Mouse (Mus musculus) ES-Bruce4 (cell line): ENCODE data around the gene Birc6.

Source experiments
- CTCF ChIP-seq: IDR thresholded peaks from one replicate; pipeline ENCODE4 v1.8.1; 2011; ENCODE audit warnings: low read depth, low read length
- EP300 ChIP-seq: IDR thresholded peaks from 2 replicates; pipeline ENCODE4 v1.6.1; 2011; ENCODE audit warnings: low read depth, low read length; ENCODE audit not compliant: insufficient read depth
- POLR2A ChIP-seq: IDR thresholded peaks from one replicate; pipeline ENCODE4 v1.8.1; 2011; ENCODE audit warnings: low read length; ENCODE audit not compliant: insufficient read depth

DNA sequence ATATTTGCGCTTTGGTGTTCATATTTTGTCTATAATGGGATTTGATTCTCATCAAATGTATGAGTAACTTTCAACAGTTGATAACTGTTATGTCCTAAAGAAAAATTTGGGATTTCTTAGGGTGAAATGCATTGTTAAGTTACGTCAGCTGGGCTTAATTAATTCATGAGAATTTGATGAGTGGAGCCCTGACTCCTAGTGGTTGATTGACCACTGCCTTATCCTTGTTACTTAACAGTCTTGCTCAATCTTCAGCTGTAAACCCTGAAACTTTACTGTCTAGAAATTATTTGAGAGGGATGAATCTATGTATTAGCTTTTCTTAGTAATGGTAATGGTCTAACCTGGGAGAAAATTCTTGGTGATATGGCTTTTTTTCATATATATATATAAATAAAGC lies 71.3 kb downstream of the Birc6 start:
- TF ChIP-seq CTCF (no peak), POLR2A (no peak), EP300 (no peak)
